9 mouse cellular contexts compared by ENCODE assay signal in the genomic region with DNA sequence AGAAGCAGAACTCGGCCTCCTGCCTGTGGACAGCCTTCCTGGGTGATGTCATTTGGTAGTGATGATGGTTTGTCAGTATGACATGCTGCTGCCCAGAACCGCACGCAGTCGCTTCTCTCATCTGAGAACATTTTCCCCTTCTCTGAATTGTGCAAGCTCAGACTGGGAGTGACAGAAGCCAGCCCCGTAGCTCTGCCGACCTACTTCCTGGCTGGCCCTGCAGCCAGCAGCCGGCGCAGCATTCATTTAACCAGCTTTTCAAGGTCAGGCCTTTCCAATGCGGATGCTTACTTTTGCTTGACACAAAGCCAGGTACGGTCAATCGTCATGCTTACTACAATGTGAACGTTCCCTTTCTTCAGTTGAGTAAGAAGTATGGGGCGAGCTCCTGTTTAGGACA.
DNase-seq lines count a peak whose midpoint lies in the region; ATAC-seq and TF ChIP-seq lines count a peak whose summit lies in the region.
"Had no signal": no experiment of that assay in that cellular context is flagged by ENCODE, and none has a peak within 500 bp of the region (broad histone marks: within the 10 kb centered on the region; RNA-seq: fewer than 3 reads in every experiment).

No protein-coding gene starts in this region.

- no peak for TF ChIP-seq CTCF in intestine, postnatal 0 days (IDR thresholded peaks at IDR 0.05; ENCODE audit: low read depth)

- no peak overlapping the region for H3K9ac ChIP-seq in intestine, embryonic 14.5 days (ENCODE audit: low read length)
- no peak overlapping the region for H3K9ac ChIP-seq in intestine, postnatal 0 days (ENCODE audit: low read depth, low read length)
- no peak overlapping the region for H3K9ac ChIP-seq in heart, embryonic 12.5 days
- no peak overlapping the region for H3K9ac ChIP-seq in hindbrain, embryonic 13.5 days
- H3K9ac ChIP-seq: liver, embryonic 14.5 days had no signal

- H3K4me2 ChIP-seq in intestine, embryonic 14.5 days (ENCODE audit: low read length), result no peak overlapping the region
- no peak overlapping the region for H3K4me2 ChIP-seq in intestine, postnatal 0 days (replicated peaks; ENCODE audit: low read depth)
- H3K4me2 ChIP-seq in heart, embryonic 12.5 days, result no peak overlapping the region
- H3K4me2 ChIP-seq in hindbrain, embryonic 13.5 days, result no peak overlapping the region

- peak overlapping the region; percentile 12; the same call in 1 of the 2 replicates for H3K27ac ChIP-seq in intestine, embryonic 14.5 days (ENCODE audit: low read depth)
- H3K27ac ChIP-seq in intestine, postnatal 0 days (ENCODE audit: low read depth, low read length), result no peak overlapping the region
- H3K27ac ChIP-seq in heart, embryonic 12.5 days (ENCODE audit: poor library complexity, severe bottlenecking), result peak overlapping the region; percentile 73
- H3K27ac ChIP-seq in hindbrain, embryonic 13.5 days, result no peak overlapping the region
- H3K27ac ChIP-seq: liver, embryonic 14.5 days had no signal

- peaks cover 16% of the 10 kb centered on the region for H3K4me1 ChIP-seq in intestine, embryonic 14.5 days (replicated peaks; ENCODE audit: control insufficient read depth, insufficient read depth, low read length)
- H3K4me1 ChIP-seq in intestine, postnatal 0 days (replicated peaks; ENCODE audit: control insufficient read depth, insufficient read depth, low read length), result no peaks in the 10 kb centered on the region
- H3K4me1 ChIP-seq in heart, embryonic 12.5 days (replicated peaks), result peaks cover 30% of the 10 kb centered on the region
- no peaks in the 10 kb centered on the region for H3K4me1 ChIP-seq in hindbrain, embryonic 13.5 days (replicated peaks)

- no peaks in the 10 kb centered on the region for H3K36me3 ChIP-seq in intestine, embryonic 14.5 days (ENCODE audit: control insufficient read depth, insufficient read depth, low read length)
- H3K36me3 ChIP-seq in intestine, postnatal 0 days (ENCODE audit: control insufficient read depth, insufficient read depth), result no peaks in the 10 kb centered on the region
- no peaks in the 10 kb centered on the region for H3K36me3 ChIP-seq in heart, embryonic 12.5 days
- no peaks in the 10 kb centered on the region for H3K36me3 ChIP-seq in hindbrain, embryonic 13.5 days

- intact Hi-C loops in left cerebral cortex, postnatal 4 days (cut with DNase I), result no loop called here

- WGBS in intestine, embryonic 14.5 days, result 35% methylated on average over 13 of the region's 13 CpGs
- 44% methylated on average over 13 of the region's 13 CpGs for WGBS in intestine, postnatal 0 days
- WGBS in heart, embryonic 12.5 days, result 36% methylated on average over 13 of the region's 13 CpGs
- WGBS in hindbrain, embryonic 13.5 days, result 79% methylated on average over 13 of the region's 13 CpGs

- H3K4me3 ChIP-seq in intestine, embryonic 14.5 days (ENCODE audit: low read depth, low read length), result no peak overlapping the region
- no peak overlapping the region for H3K4me3 ChIP-seq in intestine, postnatal 0 days (ENCODE audit: low read depth, low read length)
- H3K4me3 ChIP-seq in heart, embryonic 12.5 days, result no peak overlapping the region
- H3K4me3 ChIP-seq in hindbrain, embryonic 13.5 days, result no peak overlapping the region

- no peak for ATAC-seq in intestine, embryonic 14.5 days (replicated peaks; ENCODE audit: low FRiP score, low TSS enrichment, low read depth)
- no peak for ATAC-seq in intestine, postnatal 0 days
- peak; percentile 66 for ATAC-seq in heart, embryonic 12.5 days (ENCODE audit: insufficient number of reproducible peaks, low FRiP score)
- no peak for ATAC-seq in hindbrain, embryonic 13.5 days (ENCODE audit: low FRiP score)

- H3K27me3 ChIP-seq in intestine, embryonic 14.5 days (replicated peaks; ENCODE audit: control insufficient read depth, insufficient read depth, low read length), result no peaks in the 10 kb centered on the region
- no peaks in the 10 kb centered on the region for H3K27me3 ChIP-seq in intestine, postnatal 0 days (replicated peaks; ENCODE audit: control insufficient read depth, insufficient read depth, low read length)
- no peaks in the 10 kb centered on the region for H3K27me3 ChIP-seq in heart, embryonic 12.5 days (replicated peaks)
- 0 out of 2 replicates have a peak, but pooled peaks cover 2% of the 10 kb centered on the region for H3K27me3 ChIP-seq in hindbrain, embryonic 13.5 days

- no peaks in the 10 kb centered on the region for H3K9me3 ChIP-seq in intestine, embryonic 14.5 days (ENCODE audit: control insufficient read depth, low read length)
- no peaks in the 10 kb centered on the region for H3K9me3 ChIP-seq in intestine, postnatal 0 days (ENCODE audit: control insufficient read depth)
- no peaks in the 10 kb centered on the region for H3K9me3 ChIP-seq in heart, embryonic 12.5 days (replicated peaks)
- no peaks in the 10 kb centered on the region for H3K9me3 ChIP-seq in hindbrain, embryonic 13.5 days

- peak; percentile 53 for DNase-seq in intestine, embryonic 14.5 days (ENCODE audit: low spot score)
- peak; percentile 6 for DNase-seq in adrenal gland, postnatal 25 days
- DNase-seq in lung, postnatal 36 days, result peak; percentile 32
- DNase-seq in layer of hippocampus, adult 8-10 months (ENCODE audit: low spot score in 2 of 2), result no peak
- DNase-seq in left cerebral cortex, postnatal 4 days, result no peak

Comparison
In these comparisons a context has a peak if more than half of its experiments do, and no peak if none do; other contexts are left out.
1. H3K27ac ChIP-seq: peak in intestine, embryonic 14.5 days (single experiment) and heart, embryonic 12.5 days (single experiment); none in intestine, postnatal 0 days (single experiment) and hindbrain, embryonic 13.5 days (single experiment).
2. DNase-seq: peak in intestine, embryonic 14.5 days (single experiment), adrenal gland, postnatal 25 days (single experiment) and lung, postnatal 36 days (single experiment); none in layer of hippocampus, adult 8-10 months (0 of 2) and left cerebral cortex, postnatal 4 days (single experiment).